Mouse (Mus musculus) c-Kit-negative CD71-positive TER-119-positive erythroid progenitor cells, embryonic 14.5 days (primary cell): ENCODE measurements around the gene Rpn2.

ENCODE experiments used
- DNase-seq: peaks from one replicate; pipeline ENCODE4 v3.0.0-alpha.2; 2013; ENCODE audit warnings: low read depth, low spot score

Gene Rpn2

DNA sequence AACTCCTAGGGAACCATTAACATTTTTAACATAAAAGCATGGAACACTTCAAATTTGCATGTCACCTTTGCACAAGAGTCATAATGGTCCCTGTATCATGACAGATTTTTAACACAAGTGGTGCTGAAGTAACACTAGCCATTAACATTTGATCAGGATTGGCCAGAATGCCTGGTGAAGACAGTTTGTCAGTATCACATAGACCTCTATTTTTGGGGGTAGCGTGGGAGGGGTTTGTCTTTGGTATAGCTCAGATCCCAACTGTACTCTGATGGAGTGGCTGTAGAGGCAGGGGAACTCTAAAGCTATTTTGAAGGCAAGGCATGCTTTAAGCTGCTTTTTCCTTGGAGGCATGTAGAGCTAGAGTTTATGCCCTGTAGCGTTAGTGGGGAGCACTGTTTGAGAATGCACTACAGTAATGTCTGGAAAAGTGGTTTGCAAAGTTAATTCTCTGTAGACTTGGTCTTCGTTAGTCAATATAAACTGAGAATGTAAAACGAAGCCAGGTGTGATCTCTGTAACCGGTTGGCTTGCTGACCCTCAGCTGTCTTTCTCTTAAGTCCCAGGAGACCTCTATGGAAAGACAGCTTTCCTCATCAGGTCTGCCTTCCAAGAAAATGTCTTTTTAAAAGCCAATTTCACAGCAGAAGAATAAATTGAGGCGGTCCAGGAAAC is 32.3 kb downstream of the Rpn2 start:
- no peak for DNase-seq

GRCm38 (mm10) chr2:157313718-157314117 is 34.9 kb downstream of the Rpn2 start:
- DNase-seq = no peak

DNA sequence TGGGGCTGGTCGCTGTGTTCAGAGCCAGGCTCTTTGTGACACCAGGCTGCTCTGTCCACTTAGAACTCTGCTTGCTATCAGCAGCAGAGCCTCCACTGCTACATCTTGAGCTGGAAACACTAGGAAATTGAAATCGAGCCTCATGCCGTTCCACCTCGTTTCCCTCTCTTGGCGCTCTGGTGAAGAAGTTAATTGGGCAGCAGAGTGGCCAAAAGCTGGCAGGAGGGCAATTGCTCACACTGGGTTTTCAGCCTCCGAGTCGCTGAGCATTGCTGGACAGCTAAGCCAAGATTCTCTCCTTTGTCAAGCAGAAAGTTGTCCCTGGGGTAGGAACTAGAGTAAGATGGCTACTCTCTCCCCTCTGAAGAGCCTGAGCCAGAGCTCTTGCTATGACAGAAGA is 35.5 kb downstream of the Rpn2 start:
- no peak for DNase-seq

GRCm38 (mm10) chr2:157315486-157315885 is 36.7 kb downstream of the Rpn2 start:
- DNase-seq = no peak

- DNase-seq = no peak
These were observed 37.6 kb downstream of the Rpn2 start for GRCm38 (mm10) chr2:157316358-157316933.

- DNase-seq = no peak
These were observed 38.4 kb downstream of the Rpn2 start for GRCm38 (mm10) chr2:157317220-157317619.

GRCm38 (mm10) chr2:157320135-157320534 is 41.3 kb downstream of the Rpn2 start:
- no peak for DNase-seq

- DNase-seq = no peak
These were observed 42.1 kb downstream of the Rpn2 start for GRCm38 (mm10) chr2:157320886-157321285.

- no peak for DNase-seq
These were observed 43.4 kb downstream of the Rpn2 start for GRCm38 (mm10) chr2:157322029-157322766.

DNA sequence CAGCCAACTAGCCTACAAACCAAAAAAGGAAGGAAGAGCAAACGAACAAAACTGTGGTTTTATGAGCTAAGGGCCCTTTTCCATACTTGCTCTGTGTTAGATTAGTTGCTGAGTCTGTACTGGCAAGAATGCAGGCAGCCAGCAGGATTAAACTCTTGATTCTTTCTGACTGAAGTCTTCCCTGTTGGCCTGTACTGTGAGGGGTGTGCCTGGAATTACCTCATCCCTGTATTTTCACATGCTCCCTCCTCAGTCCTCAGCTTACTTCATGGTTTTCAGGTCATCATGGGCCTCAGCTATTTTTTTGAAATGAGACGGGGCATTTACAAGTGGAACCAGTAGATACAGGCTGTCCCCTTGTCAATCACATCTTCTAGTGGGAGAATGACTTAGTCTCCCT is 46.4 kb downstream of the Rpn2 start:
- no peak for DNase-seq

DNA sequence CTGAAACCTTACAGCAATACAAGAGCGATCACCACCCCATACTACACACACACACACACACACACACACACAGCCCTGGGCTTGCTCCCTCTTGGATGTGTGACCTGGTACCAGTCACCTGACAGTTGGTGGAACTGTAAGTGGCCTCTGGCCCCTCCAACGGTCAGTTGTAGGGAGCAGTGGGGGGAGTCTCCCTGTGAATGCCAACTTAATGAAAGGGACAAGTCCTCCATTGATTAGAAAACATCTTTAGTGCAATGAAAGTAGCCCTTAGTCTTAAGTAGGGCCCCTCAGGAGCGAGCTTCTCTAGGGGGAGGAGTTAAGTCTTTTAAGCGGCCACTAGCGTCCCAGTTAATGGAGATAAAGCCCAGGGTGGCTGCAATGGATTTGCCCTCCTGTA is 49.3 kb downstream of the Rpn2 start:
- no peak for DNase-seq

DNA sequence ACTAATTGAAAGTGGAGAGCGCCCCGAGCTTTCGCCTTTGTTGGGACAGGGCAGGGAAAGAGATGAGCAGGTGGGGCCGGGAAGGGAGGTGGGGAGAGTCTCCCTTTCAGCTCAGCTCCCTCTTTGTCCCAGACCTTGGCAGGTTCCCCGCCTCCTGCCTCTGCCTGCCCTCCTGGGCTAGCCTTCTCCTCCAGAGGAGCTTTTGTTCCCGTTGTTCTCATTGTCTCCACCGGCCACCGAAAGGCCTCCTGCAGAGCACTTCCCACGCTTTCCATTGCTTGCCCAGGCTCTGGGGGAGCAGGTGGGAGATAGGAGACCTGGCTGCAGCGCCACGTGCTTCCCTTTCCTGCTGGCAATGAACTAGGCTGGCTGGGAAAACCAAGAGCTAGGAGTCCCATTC is 49.8 kb downstream of the Rpn2 start:
- no peak for DNase-seq

GRCm38 (mm10) chr2:157332059-157332458 is 53.2 kb downstream of the Rpn2 start:
- DNase-seq = no peak

GRCm38 (mm10) chr2:157338663-157339062 is 59.8 kb downstream of the Rpn2 start:
- peak; percentile 48 for DNase-seq

- DNase-seq = no peak
These were observed 60.7 kb downstream of the Rpn2 start for GRCm38 (mm10) chr2:157339532-157339931.

GRCm38 (mm10) chr2:157340221-157340741 is 61.5 kb downstream of the Rpn2 start:
- no peak for DNase-seq

GRCm38 (mm10) chr2:157341554-157342270 is 62.9 kb downstream of the Rpn2 start:
- no peak for DNase-seq

- DNase-seq = no peak
These were observed 63.6 kb downstream of the Rpn2 start for GRCm38 (mm10) chr2:157342328-157342926.

DNA sequence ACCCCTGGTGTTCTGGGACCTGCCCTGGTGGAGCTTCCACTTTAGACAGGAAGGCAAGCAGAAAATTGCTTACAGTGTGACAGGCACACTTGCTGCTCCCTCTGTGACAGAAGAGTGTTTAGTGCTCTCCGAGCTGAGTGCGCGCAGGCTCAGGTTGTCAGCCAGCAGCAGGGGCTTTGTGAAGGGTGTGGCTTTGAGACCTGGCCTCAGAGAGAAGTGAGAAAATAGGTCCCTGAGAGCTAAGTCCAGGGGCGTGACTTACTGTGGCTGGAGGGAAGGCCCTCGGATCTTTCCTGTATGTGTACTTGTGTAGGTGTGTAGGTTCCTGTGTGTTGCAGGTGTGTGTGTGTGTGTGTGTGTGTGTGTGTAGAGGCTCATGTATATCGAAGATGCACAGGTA is 64.5 kb downstream of the Rpn2 start:
- DNase-seq = no peak

GRCm38 (mm10) chr2:157347361-157348159 is 68.7 kb downstream of the Rpn2 start, which contains the start of gene Ghrh:
TSS of gene Ghrh (minus strand) at chr2:157347506.
- no peak for DNase-seq
